Mouse (Mus musculus) duodenum, adult 2 months (tissue): ENCODE measurements around the gene Jmy. TPM values are rescaled to one million over a fixed set of nuclear protein-coding genes. Genes with fewer than 3 reads are reported as not detected.

ENCODE experiments used
- polyA plus RNA-seq: library from polyadenylated mRNA; depleted of rRNA; stranded (reverse); fragments of >200 nt; gene quantifications from 2 replicates; pipeline ENCODE4 v1.2.3, GENCODE M21; 2012; ENCODE audit warnings: low replicate concordance; rRNA removed

Gene Jmy
- 3.5 and 5.2 TPM in 2 replicates for polyA plus RNA-seq

DNA sequence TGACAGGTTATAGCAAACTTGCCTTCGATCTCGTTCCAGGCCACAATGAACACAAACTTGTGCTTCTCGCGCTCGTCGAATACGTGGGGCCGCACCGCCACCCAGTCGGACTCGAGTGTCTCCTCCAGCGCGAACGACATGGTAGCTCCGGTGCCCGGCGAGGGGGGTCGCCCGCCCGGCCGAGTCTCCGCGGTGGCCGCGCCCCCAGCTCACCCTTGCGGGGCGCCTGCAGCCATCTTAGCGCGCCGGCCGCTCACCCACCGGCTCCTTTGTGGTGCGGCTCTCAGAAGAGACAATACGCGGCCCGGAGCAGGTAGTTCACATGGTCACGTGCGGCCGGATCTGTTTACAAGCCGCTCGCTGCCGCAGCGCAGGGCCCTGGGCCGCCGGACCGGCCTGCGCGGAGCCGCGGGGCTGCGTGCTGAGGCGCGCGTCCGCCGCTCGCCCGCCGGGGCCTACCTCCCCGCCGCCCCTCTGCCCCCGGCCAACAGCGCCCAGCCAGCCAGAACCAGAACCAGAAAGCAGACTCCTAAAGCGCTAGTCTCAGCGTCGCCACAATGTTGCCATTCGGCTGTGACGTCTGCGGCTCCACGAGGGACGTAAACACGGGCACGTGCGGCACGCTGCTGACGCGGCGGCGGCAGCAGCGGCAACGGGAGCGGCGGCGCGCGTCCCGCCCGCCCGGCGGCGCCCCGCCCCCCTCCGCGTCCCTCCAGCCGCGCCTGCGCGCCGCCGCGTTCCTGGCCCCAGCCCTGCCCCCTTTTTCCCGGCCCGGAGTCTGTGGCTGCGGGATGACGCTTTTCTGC is at the start of gene Jmy:
Jmy (minus strand) TSS at position 642 of the 806 bp plus-strand sequence.

Other genes starting within 250 kb of the Jmy start
- gene Homer1, start 200.2 kb downstream of the Jmy start, polyA plus RNA-seq: 1.9 and 2.2 TPM in 2 replicates
- gene Bhmt, start 138.2 kb upstream of the Jmy start, polyA plus RNA-seq: 0.18 TPM in 1 of 2 replicates, not detected in the other
- not detected in 2 replicates for gene Bhmt2, start 174.5 kb upstream of the Jmy start, polyA plus RNA-seq
- not detected in 2 replicates for gene Dmgdh, start 174.6 kb upstream of the Jmy start, polyA plus RNA-seq